Mouse (Mus musculus) forelimb bud, embryonic 11.5 days (tissue): ENCODE measurements around the gene Cd59a.
"Not testable (repeated sequence)": the region's sequence is repeated elsewhere in the genome, so short reads cannot be mapped to it uniquely, and the experiment has no call there.

Experiments
- DNase-seq: peaks from one replicate; pipeline ENCODE4 v3.0.0-alpha.2; 2012; ENCODE audit warnings: low read depth, low spot score

The Cd59a gene

GRCm38 (mm10) chr2:104095741-104096213 is at the start of gene Cd59a:
Gene Cd59a, plus strand, starts transcription at chr2:104095801.
- DNase-seq: peak; percentile 76

GRCm38 (mm10) chr2:104058381-104058780 is 37.2 kb upstream of the Cd59a start:
- DNase-seq: no peak

GRCm38 (mm10) chr2:104058954-104059353 is 36.6 kb upstream of the Cd59a start:
- DNase-seq: no peak

- DNase-seq: no peak
Observed at GRCm38 (mm10) chr2:104059786-104060185, 35.8 kb upstream of the Cd59a start.

- DNase-seq: no peak
Observed at GRCm38 (mm10) chr2:104060996-104061395, 34.6 kb upstream of the Cd59a start.

- DNase-seq: no peak
Observed at GRCm38 (mm10) chr2:104062665-104063064, 32.9 kb upstream of the Cd59a start.

- DNase-seq: no peak
Observed at GRCm38 (mm10) chr2:104064152-104064551, 31.4 kb upstream of the Cd59a start.

GRCm38 (mm10) chr2:104065526-104065925 is 30.1 kb upstream of the Cd59a start, which contains the start of gene Gm10912:
Gene Gm10912, plus strand, starts transcription at chr2:104065826.
- DNase-seq: not testable (repeated sequence)

- DNase-seq: not testable (repeated sequence)
Observed at GRCm38 (mm10) chr2:104068450-104068849, 27.2 kb upstream of the Cd59a start, which contains the start of gene Gm10799. Gene Gm10799, minus strand, starts transcription at chr2:104068550.

GRCm38 (mm10) chr2:104069704-104070185 is 25.9 kb upstream of the Cd59a start, which contains the start of gene Cd59b:
Gene Cd59b, plus strand, starts transcription at chr2:104069849.
- DNase-seq: peak; percentile 45

- not testable (repeated sequence) for DNase-seq
Observed at GRCm38 (mm10) chr2:104078285-104078684, 17.3 kb upstream of the Cd59a start.

GRCm38 (mm10) chr2:104081436-104082050 is 14.1 kb upstream of the Cd59a start:
- not testable (repeated sequence) for DNase-seq

- no peak for DNase-seq
Observed at GRCm38 (mm10) chr2:104082474-104082873, 13.1 kb upstream of the Cd59a start.

GRCm38 (mm10) chr2:104084027-104084426 is 11.6 kb upstream of the Cd59a start:
- not testable (repeated sequence) for DNase-seq

GRCm38 (mm10) chr2:104087562-104087961 is 8.0 kb upstream of the Cd59a start:
- not testable (repeated sequence) for DNase-seq

GRCm38 (mm10) chr2:104093305-104093704 is 2.3 kb upstream of the Cd59a start:
- no peak for DNase-seq

GRCm38 (mm10) chr2:104096256-104096655 is 655 bp downstream of the Cd59a start:
- DNase-seq: no peak

- DNase-seq: not testable (repeated sequence)
Observed at GRCm38 (mm10) chr2:104096796-104097195, 1.2 kb downstream of the Cd59a start.

GRCm38 (mm10) chr2:104097396-104097795 is 1.8 kb downstream of the Cd59a start:
- not testable (repeated sequence) for DNase-seq

GRCm38 (mm10) chr2:104098529-104099230 is 3.1 kb downstream of the Cd59a start:
- no peak for DNase-seq

GRCm38 (mm10) chr2:104099231-104099585 is 3.6 kb downstream of the Cd59a start:
- DNase-seq: no peak

GRCm38 (mm10) chr2:104099946-104100345 is 4.3 kb downstream of the Cd59a start:
- no peak for DNase-seq

GRCm38 (mm10) chr2:104104800-104105199 is 9.2 kb downstream of the Cd59a start:
- DNase-seq: no peak
